Mouse (Mus musculus) limb, embryonic 14.5 days (tissue): ENCODE data around the gene Klhl32. TPM values are rescaled to one million over a fixed set of nuclear protein-coding genes. Genes with fewer than 3 reads are reported as not detected.

Experiments
- ATAC-seq: fragments of 200-750 bp; cut with Nextera tagmentation; 2 replicates; pipeline ENCODE4 v1.8.0; 2017; ENCODE audit warnings: low read depth, moderate number of reproducible peaks, moderate TSS enrichment; ENCODE audit not compliant: low FRiP score
- DNase-seq: peaks from one replicate; pipeline ENCODE4 v3.0.0-alpha.2; 2015; ENCODE audit warnings: low spot score
- H3K27ac ChIP-seq: fragments of 300-500 bp; sonication (generic); replicated peaks from 2 replicates; pipeline ENCODE4 v1.5.1; 2014; ENCODE audit warnings: low read depth, mild to moderate bottlenecking, low read length, moderate library complexity, mixed read lengths
- H3K27me3 ChIP-seq: fragments of 300-500 bp; sonication (generic); 2 replicates; pipeline ENCODE4 v1.6.1; 2014; ENCODE audit warnings: low read length, mixed read lengths; ENCODE audit not compliant: control insufficient read depth, insufficient read depth
- H3K36me3 ChIP-seq: fragments of 300-500 bp; sonication (generic); 2 replicates; pipeline ENCODE4 v1.6.1; 2014; ENCODE audit warnings: mild to moderate bottlenecking, low read length, moderate library complexity, mixed read lengths; ENCODE audit not compliant: control insufficient read depth, insufficient read depth
- H3K4me1 ChIP-seq: fragments of 300-500 bp; sonication (generic); 2 replicates; pipeline ENCODE4 v1.6.1; 2014; ENCODE audit warnings: antibody characterized with exemption, low read length, mixed read lengths; ENCODE audit not compliant: control insufficient read depth, insufficient read depth
- H3K4me2 ChIP-seq: fragments of 300-500 bp; sonication (generic); replicated peaks from 2 replicates; pipeline ENCODE4 v1.6.1; 2014; ENCODE audit warnings: low read depth, mild to moderate bottlenecking, low read length, moderate library complexity; ENCODE audit not compliant: severe bottlenecking
- H3K4me3 ChIP-seq: fragments of 300-500 bp; sonication (generic); replicated peaks from 2 replicates; pipeline ENCODE4 v1.5.1; 2014; ENCODE audit warnings: low read length
- H3K9ac ChIP-seq: fragments of 300-500 bp; sonication (generic); 2 replicates; pipeline ENCODE4 v1.6.1; 2014; ENCODE audit warnings: mild to moderate bottlenecking, low read depth, low read length, moderate library complexity; ENCODE audit not compliant: severe bottlenecking
- H3K9me3 ChIP-seq: fragments of 300-500 bp; sonication (generic); 2 replicates; pipeline ENCODE4 v1.6.1; 2016; ENCODE audit warnings: low read length; ENCODE audit not compliant: control insufficient read depth
- POLR2A ChIP-seq: fragments of 200-500 bp; IDR thresholded peaks from 2 replicates; pipeline ENCODE4 v1.8.0; 2012; ENCODE audit warnings: inconsistent platforms, mild to moderate bottlenecking, moderate library complexity, borderline replicate concordance; ENCODE audit not compliant: insufficient read depth, insufficient read length; ENCODE audit errors: extremely low read depth
- WGBS: fragments of 180-500 bp; shearing (Covaris S2); extraction: QIAGEN DNeasy Blood & Tissue Kit; methylation state at CpG from one replicate; pipeline ENCODE4 v1.1.7; 2014; 5-methylcytosine and 5-hydroxymethylcytosine counted together
- polyA plus RNA-seq, 2 experiments: library from polyadenylated mRNA; depleted of rRNA in 1 of 2; stranded (reverse) in 1 of 2; unstranded in 1 of 2; fragments of >200 nt; fragmentation: Nextera tagmentation in 1 of 2; extraction: Ambion mirVana in 1 of 2; gene quantifications; 2 replicates each; pipeline versions ENCODE4 v1.2.1 to v1.2.3; 2012 to 2014

Klhl32 gene
- polyA plus RNA-seq, 2 experiments, result 1.5 to 3.0 TPM

DNA sequence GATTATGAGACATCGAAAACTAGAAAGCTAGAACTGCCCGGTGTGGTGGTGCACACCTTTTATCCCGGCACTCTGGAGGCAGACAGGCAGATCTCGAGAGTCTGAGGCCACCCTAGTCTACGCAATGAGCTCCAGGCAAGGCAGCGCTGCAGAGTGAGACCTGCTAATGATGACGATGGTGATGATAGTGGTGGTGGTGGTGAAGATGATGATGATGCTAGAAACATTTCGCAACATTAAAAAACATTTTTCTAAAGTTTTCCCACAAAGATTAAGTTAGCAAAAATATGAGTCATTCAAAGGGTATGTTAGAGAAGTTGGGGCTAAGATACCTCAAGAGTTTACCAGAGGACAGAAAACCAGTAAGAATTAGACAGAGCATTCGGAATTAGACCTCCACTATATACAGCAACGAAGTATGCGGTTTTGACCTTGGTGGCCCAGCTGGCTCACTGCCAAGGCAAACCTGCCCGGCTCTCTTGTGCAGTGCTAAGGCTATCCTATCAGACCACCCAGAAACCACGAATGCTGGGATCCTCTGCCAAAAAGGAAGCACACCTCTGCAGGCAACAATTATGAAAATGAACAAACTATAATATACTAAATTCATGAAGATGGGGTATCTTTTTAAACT, 224.9 kb downstream of the Klhl32 start:
- DNase-seq (no peak), ATAC-seq (peak; percentile 66; the same call in 1 of the 2 replicates)
- H3K9me3 ChIP-seq, result no peaks in the 10 kb centered on the region
- no peak overlapping the region for H3K4me3 ChIP-seq
- no peak overlapping the region for H3K4me2 ChIP-seq
- H3K9ac ChIP-seq, result no peak overlapping the region
- no peaks in the 10 kb centered on the region for H3K27me3 ChIP-seq
- H3K4me1 ChIP-seq, result no peaks in the 10 kb centered on the region; the same call in 1 of the 2 replicates
- H3K27ac ChIP-seq, result no peak overlapping the region
- H3K36me3 ChIP-seq, result no peaks in the 10 kb centered on the region
- WGBS, result 67% methylated on average over 13 of the region's 13 CpGs
- no peak for TF ChIP-seq POLR2A

DNA sequence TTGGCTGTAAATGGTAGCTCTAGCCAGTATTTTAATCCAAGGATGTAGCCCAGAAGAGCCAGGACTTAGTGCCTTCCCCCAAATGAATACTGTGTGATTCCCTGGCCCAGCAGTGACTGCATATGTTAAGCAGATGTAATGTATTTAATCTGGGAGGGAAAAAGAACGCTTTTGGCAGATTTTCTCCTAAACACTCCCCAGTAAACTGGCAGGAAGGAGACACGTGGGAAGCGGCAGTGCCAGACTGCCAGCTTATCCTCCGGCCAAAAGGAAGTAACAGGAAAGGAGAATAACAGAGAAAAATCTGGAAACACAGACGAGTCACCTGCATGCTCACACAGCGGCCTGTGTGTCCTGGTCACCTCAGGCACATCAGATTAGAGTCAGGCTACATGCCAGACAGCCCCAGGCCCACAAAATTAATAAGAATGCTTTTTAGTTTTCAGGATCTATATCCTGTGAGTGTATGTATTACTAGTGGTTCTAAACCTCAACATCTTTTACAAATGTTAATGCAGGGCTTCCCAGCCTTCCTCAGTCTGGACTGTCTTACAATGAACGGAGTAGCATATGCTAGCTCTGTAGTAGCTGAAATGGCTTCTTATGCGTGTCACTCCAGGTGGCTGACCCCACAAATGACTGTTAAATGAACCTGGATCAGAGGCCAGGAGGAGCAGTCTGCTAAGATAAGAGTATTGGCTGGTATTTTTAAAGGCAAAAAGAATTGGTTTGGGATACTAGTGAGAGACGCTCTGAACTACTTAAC, 229.3 kb downstream of the Klhl32 start:
- ATAC-seq, result no peak; the same call in 1 of the 2 replicates
- Histone ChIP-seq H3K9me3 (no peaks in the 10 kb centered on the region), H3K36me3 (no peaks in the 10 kb centered on the region), H3K4me2 (no peak overlapping the region), H3K9ac (no peak overlapping the region), H3K4me3 (no peak overlapping the region), H3K27me3 (no peaks in the 10 kb centered on the region), H3K27ac (no peak overlapping the region), H3K4me1 (no peaks in the 10 kb centered on the region; the same call in 1 of the 2 replicates)
- 60% methylated on average over 9 of the region's 9 CpGs for WGBS
- DNase-seq, result no peak
- no peak for TF ChIP-seq POLR2A

DNA sequence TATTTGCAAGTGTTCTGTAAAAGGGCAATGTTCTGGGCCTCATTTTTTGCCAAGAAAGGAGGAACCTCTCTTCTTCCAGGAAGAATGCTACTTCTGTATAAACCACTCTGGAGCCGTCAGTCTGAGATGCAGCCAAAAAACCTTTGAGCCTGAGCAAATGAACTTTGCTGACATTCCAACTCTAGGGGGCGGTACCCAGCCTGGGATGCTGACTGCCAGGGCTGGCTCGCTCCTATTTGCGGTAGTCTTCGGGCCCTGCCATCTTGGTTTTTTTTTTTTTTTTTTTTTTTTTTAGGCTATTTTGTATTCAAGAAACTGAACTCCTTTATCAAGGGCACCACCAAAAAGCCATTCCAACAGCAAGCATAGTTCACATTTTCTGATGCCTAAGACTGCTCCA, 230.5 kb downstream of the Klhl32 start:
- no peaks in the 10 kb centered on the region for H3K4me1 ChIP-seq
- no peak for ATAC-seq
- no peak overlapping the region for H3K27ac ChIP-seq
- TF ChIP-seq POLR2A, result no peak
- no peaks in the 10 kb centered on the region for H3K36me3 ChIP-seq
- WGBS, result 79% methylated on average over 5 of the region's 5 CpGs
- DNase-seq, result no peak
- H3K4me3 ChIP-seq, result no peak overlapping the region
- no peaks in the 10 kb centered on the region for H3K27me3 ChIP-seq
- no peak overlapping the region for H3K9ac ChIP-seq
- no peaks in the 10 kb centered on the region for H3K9me3 ChIP-seq
- H3K4me2 ChIP-seq, result no peak overlapping the region

DNA sequence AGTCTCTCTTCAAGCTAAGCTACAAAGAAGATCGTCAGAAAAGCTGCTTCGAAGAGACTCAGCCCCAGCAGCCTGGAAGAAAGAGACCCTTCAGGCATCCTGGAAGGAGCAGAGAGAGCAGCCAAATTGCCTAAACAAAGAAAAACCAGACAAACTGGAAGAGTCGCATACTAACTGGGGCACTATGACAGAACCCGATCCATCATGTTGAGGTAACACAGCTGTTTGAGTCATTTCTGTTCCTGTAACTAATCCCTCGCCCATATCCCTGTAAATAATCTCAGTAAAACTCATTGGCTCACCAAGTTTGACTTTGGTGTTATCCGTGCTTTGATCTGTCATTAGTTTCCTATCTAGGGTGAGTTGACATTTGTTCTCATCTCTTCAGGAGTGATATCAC, 230.9 kb downstream of the Klhl32 start:
- Histone ChIP-seq H3K4me2 (no peak overlapping the region), H3K27me3 (no peaks in the 10 kb centered on the region), H3K27ac (no peak overlapping the region), H3K36me3 (no peaks in the 10 kb centered on the region), H3K4me1 (no peaks in the 10 kb centered on the region), H3K9ac (no peak overlapping the region), H3K9me3 (no peaks in the 10 kb centered on the region), H3K4me3 (no peak overlapping the region)
- ATAC-seq (no peak), DNase-seq (peak; percentile 48)
- no peak for TF ChIP-seq POLR2A
- 74% methylated on average over 6 of the region's 6 CpGs for WGBS

DNA sequence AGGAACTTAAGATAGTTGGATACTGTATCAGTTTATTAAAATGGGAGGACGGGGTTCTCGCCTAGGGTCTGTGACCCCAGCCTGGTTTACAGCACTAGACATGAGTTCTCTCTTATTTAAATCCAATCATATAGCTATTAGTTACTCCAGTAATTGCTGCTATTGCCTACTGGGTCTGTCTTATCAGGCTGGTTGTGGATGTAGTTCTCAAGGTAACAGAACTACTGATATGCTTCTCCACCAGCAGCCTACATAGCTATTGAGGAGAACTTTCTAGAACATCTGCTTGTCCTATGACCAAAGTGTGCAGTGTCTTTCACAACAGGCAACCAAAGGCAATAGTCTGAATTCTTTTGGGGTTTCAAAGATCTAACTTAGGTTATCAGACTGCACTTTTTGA, 241.4 kb downstream of the Klhl32 start:
- DNase-seq, result no peak
- TF ChIP-seq POLR2A, result no peak
- H3K36me3 ChIP-seq, result 0 out of 2 replicates have a peak, but pooled peaks cover 6% of the 10 kb centered on the region
- no peak for ATAC-seq
- no peak overlapping the region for H3K27ac ChIP-seq
- H3K9ac ChIP-seq, result no peak overlapping the region
- H3K9me3 ChIP-seq, result no peaks in the 10 kb centered on the region
- no peaks in the 10 kb centered on the region for H3K4me1 ChIP-seq
- H3K4me3 ChIP-seq, result no peak overlapping the region
- no peak overlapping the region for H3K4me2 ChIP-seq
- no peaks in the 10 kb centered on the region for H3K27me3 ChIP-seq
- 90% methylated on average over 2 of the region's 2 CpGs for WGBS
